Mouse (Mus musculus) pancreas, adult 10 weeks (tissue): ENCODE data around the gene Olfr325. TPM values are rescaled to one million over a fixed set of nuclear protein-coding genes. Genes with fewer than 3 reads are reported as not detected.

Experiments used
- polyA plus RNA-seq: library from polyadenylated mRNA; stranded (reverse); fragments of 350-450 nt; fragmentation: Illumina TruSeq; extraction: RNeasy Lipid Tissue Mini Kit (QIAGEN cat#74804); gene quantifications from one replicate; pipeline ENCODE4 v1.2.3, GENCODE M21; 2015; ENCODE audit warnings: low read depth, low replicate concordance; ENCODE audit not compliant: insufficient read depth

Gene Olfr325
- not detected for polyA plus RNA-seq

DNA sequence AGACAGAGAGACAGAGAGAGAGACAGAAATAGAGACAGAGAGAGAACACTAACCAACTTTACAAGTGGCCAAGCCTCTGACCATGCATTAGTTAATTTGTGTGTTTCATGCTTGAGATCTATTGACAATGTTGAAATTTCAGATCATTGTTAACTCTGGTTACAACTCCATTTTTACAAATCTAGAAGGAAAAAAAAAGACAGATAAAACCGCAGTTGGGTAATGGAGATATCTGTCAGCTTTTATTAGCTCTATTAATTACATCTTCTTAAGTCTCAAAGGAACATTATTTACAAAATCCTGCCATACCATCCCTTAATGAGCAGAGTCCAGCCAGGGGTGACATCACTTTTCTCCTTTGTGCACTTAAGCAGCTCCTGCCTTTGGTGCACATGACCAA lies at the start of gene Olfr325:
Olfr325 (plus strand) TSS at position 301 of the 400 bp plus-strand sequence.

DNA sequence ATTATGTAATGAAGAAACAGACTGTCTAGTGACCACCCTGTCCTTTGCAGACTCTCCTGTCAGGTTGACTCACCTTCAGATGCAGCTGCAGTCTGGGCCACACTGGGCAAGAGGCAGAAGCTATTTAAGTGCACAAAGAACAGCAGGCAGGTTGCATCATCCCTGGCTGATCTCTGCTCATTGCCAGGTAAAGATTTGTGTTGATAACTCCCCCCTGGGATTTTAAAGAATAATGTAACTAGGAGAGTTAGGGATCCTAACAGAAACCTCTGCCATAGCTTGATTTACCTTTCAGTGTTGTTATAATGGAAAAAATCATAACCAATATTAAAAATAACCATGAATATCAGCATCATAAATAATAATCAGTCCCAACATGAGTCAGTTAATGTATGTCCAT lies 42.8 kb upstream of the Olfr325 start, which contains the start of gene Olfr330:
Olfr330 (minus strand) TSS at position 101 of the 400 bp plus-strand sequence.

DNA sequence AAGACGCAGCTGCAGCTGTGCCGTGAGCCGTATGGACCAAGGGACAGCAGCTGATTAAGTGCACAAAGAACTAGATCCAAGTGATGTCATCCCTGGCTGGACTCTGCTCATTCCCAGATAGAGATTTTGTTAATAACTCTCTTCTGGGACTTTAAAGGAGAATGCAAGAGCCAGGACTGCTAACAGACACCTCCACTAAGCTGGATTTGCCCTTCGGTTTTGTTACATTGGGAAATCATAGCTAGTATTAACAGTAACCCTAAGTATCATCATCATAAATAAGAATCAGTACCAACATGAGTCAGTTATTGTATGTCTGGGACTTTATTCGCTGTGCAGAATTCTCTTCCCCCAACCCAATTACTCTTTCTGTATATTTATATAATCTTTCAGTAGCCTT lies 31.2 kb upstream of the Olfr325 start, which contains the start of gene Olfr329-ps:
Olfr329-ps (minus strand) TSS at position 101 of the 400 bp plus-strand sequence.

DNA sequence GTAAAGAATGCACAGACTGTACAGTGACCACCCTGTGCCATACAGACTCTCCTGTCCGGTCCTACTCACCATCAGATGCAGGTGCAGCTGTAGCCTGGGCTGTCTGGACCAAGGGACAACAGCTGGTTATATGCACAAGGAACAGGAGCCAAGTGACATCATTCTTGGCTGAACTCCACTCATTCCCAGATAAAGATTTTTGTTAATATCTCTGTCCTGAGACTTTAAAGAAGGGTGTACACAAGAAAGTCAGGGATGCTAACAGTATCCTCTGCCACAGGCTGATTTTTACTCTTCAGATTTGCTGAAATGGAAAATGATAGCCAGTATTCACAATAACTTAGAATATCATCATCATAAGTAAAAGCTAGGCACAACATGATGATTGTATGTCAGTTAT lies 22.0 kb upstream of the Olfr325 start, which contains the start of gene Olfr328:
Olfr328 (minus strand) TSS at position 101 of the 400 bp plus-strand sequence.

DNA sequence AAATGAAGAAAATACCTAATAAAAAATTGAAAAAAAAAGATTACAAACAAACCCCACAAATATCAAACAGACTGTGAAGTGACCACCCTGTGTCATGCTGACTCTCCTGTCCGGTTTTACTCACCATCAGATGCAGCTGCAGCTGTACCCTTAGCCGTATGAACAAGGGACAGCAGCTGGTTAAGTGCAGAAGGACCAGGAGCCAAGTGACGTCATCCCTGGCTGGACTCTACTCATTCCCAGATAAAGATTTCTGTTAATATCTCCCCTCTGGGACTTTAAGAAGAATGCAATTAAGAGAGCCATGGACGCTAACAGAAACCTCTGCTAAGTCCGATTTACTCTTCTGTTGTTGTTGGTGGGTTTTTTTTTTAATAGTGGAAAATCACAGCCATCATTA lies 7.1 kb upstream of the Olfr325 start, which contains the start of gene Olfr224:
Olfr224 (minus strand) TSS at position 149 of the 400 bp plus-strand sequence.

DNA sequence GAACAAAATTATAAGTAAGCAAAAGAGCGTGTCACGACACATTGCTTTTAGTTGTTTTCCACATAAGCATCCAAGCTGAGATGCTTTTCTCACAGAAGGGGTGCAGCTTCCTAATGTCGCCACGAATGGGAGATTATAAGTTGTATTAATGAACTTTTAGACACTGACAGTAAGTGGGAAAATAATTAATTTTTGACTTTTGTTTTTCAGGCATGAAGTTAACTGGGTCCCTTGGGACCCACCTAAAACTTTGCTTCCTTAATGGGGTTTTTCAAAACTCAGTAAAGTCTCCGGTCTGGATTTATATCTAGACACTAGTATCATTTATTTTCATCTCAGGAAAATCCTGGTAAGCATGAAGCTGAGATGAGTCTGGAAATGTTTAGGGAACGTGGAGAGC lies 17.3 kb downstream of the Olfr325 start, which contains the start of gene Olfr324:
Olfr324 (plus strand) TSS at position 301 of the 400 bp plus-strand sequence.

DNA sequence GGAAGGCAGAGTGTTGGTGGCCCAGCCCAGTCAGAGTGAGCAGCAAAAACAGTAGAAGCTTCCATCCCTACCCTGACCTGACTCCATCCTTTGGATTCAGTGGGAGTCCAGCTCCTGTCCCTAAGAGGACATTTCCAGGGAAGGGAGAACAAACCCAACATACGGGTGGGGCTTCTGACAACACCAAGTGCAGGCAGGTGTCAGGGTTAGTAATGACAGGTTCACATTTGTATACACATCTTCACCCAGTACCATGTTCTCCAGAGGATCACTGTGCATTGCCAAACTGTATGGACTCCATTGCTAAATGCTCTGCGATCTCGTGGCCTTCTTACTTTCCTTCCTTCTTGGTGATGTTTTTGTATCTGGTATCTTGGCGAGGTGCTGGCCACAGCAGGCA lies 38.4 kb downstream of the Olfr325 start, which contains the start of gene 2210407C18Rik:
2210407C18Rik (minus strand) TSS at position 101 of the 400 bp plus-strand sequence.

DNA sequence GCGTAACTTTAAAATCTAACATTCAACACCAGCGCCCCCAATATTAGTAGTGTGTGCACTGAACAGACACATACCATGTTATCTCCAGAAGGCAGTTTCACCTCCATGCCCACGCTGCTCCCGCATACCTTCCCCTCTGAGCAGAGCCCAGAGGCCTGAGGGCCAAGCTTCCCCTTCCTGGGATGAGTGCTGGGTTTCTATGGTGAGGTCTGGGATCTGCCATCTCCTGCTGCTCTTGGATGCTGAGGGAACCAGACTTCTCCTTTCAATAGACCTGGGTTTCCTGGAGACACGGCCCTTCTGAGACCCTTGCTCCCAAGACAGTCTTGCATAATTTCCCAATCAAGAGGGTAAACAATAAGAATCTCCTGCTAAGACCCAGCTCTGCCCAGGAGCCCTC lies 52.9 kb downstream of the Olfr325 start, which contains the start of gene Olfr323:
Olfr323 (minus strand) TSS at position 101 of the 400 bp plus-strand sequence.

Other genes starting within 250 kb of the Olfr325 start
- 11.3 TPM for gene Zfp672, start 247.4 kb upstream of the Olfr325 start, polyA plus RNA-seq
- 5.0 TPM for gene Sh3bp5l, start 247.0 kb upstream of the Olfr325 start, polyA plus RNA-seq
- not detected for gene Lypd8, start 198.7 kb upstream of the Olfr325 start, polyA plus RNA-seq
- not detected for gene 1810065E05Rik, start 156.6 kb upstream of the Olfr325 start, polyA plus RNA-seq
- not detected for gene Gm12253, start 145.2 kb upstream of the Olfr325 start, polyA plus RNA-seq
- gene Lypd9, start 124.8 kb upstream of the Olfr325 start, polyA plus RNA-seq, result not detected
- gene Olfr30, start 115.5 kb upstream of the Olfr325 start, polyA plus RNA-seq, result not detected
- not detected for gene Olfr332, start 85.2 kb upstream of the Olfr325 start, polyA plus RNA-seq
- gene Olfr331, start 75.2 kb upstream of the Olfr325 start, polyA plus RNA-seq, result not detected
- not detected for gene Olfr330, start 42.9 kb upstream of the Olfr325 start, polyA plus RNA-seq
- gene Olfr329-ps, start 31.3 kb upstream of the Olfr325 start, polyA plus RNA-seq, result not detected
- not detected for gene Olfr328, start 22.1 kb upstream of the Olfr325 start, polyA plus RNA-seq
- gene Olfr224, start 7.2 kb upstream of the Olfr325 start, polyA plus RNA-seq, result not detected
- gene Olfr324, start 17.4 kb downstream of the Olfr325 start, polyA plus RNA-seq, result not detected
- not detected for gene 2210407C18Rik, start 38.3 kb downstream of the Olfr325 start, polyA plus RNA-seq
- not detected for gene Olfr323, start 52.8 kb downstream of the Olfr325 start, polyA plus RNA-seq
- gene Trim58, start 62.7 kb downstream of the Olfr325 start, polyA plus RNA-seq, result not detected
- not detected for gene Olfr322, start 81.1 kb downstream of the Olfr325 start, polyA plus RNA-seq
- gene Olfr320, start 103.4 kb downstream of the Olfr325 start, polyA plus RNA-seq, result not detected
- not detected for gene Olfr319, start 121.4 kb downstream of the Olfr325 start, polyA plus RNA-seq
- not detected for gene Olfr318, start 146.3 kb downstream of the Olfr325 start, polyA plus RNA-seq
- gene Olfr317, start 161.5 kb downstream of the Olfr325 start, polyA plus RNA-seq, result not detected
- not detected for gene Olfr316, start 175.0 kb downstream of the Olfr325 start, polyA plus RNA-seq
- gene Olfr315, start 195.5 kb downstream of the Olfr325 start, polyA plus RNA-seq, result not detected
- gene Olfr314, start 205.2 kb downstream of the Olfr325 start, polyA plus RNA-seq, result not detected
- 10.9 TPM for gene Fam183b, start 224.2 kb downstream of the Olfr325 start, polyA plus RNA-seq
- gene Olfr313, start 237.3 kb downstream of the Olfr325 start, polyA plus RNA-seq, result not detected